Comparison of ENCODE assay signal across 8 mouse cellular contexts in genomic region chr16:76370041-76370715, GRCm38 (mm10). TPM values are rescaled to one million over a fixed set of nuclear protein-coding genes. Genes with fewer than 3 reads are reported as not detected.
DNase-seq lines count a peak whose midpoint lies in the region; ATAC-seq and TF ChIP-seq lines count a peak whose summit lies in the region.

No protein-coding gene starts in this region.

- H3K36me3 ChIP-seq in thymus, adult 2 months (ENCODE audit: control insufficient read depth, insufficient read depth, low read length): no peaks in the 10 kb centered on the region
- H3K36me3 ChIP-seq in forebrain, postnatal 0 days (ENCODE audit: insufficient read depth): no peaks in the 10 kb centered on the region
- H3K36me3 ChIP-seq in kidney, embryonic 14.5 days (ENCODE audit: control insufficient read depth, insufficient read depth, low read length): no peaks in the 10 kb centered on the region
- no peaks in the 10 kb centered on the region for H3K36me3 ChIP-seq in stomach, embryonic 15.5 days

- TF ChIP-seq CTCF in thymus, adult 2 months (IDR thresholded peaks at IDR 0.05; ENCODE audit: borderline replicate concordance, control insufficient read depth, extremely low read depth, insufficient read depth, low read length, poor library complexity): no peak
- peak; percentile 52 for TF ChIP-seq CTCF in forebrain, postnatal 0 days (IDR thresholded peaks at IDR 0.05; ENCODE audit: low read depth)

- H3K4me2 ChIP-seq in forebrain, postnatal 0 days (ENCODE audit: low read depth): peak overlapping the region; percentile 52
- H3K4me2 ChIP-seq in kidney, embryonic 14.5 days (replicated peaks; ENCODE audit: low read depth, low read length): peak overlapping the region; percentile 57
- peak overlapping the region; percentile 48 for H3K4me2 ChIP-seq in stomach, embryonic 15.5 days

- ATAC-seq in forebrain, postnatal 0 days: no peak
- ATAC-seq in kidney, embryonic 14.5 days (ENCODE audit: low FRiP score, low TSS enrichment): no peak
- no peak; the same call in 1 of the 2 replicates for ATAC-seq in stomach, embryonic 15.5 days (ENCODE audit: insufficient read depth, low FRiP score, low read depth)

- no peaks in the 10 kb centered on the region for H3K27me3 ChIP-seq in thymus, adult 2 months (ENCODE audit: control insufficient read depth, insufficient read depth, low read length)
- H3K27me3 ChIP-seq in forebrain, postnatal 0 days (ENCODE audit: insufficient read depth, low read length): no peaks in the 10 kb centered on the region
- H3K27me3 ChIP-seq in kidney, embryonic 14.5 days (ENCODE audit: control insufficient read depth, insufficient read depth, low read length): no peaks in the 10 kb centered on the region
- H3K27me3 ChIP-seq in stomach, embryonic 15.5 days (replicated peaks): no peaks in the 10 kb centered on the region

- H3K4me3 ChIP-seq in thymus, adult 2 months (ENCODE audit: control insufficient read depth, insufficient read depth, low read length): no peak overlapping the region
- peak overlapping the region; percentile 84 for H3K4me3 ChIP-seq in forebrain, postnatal 0 days (ENCODE audit: low read depth, low read length)
- peak overlapping the region; percentile 81 for H3K4me3 ChIP-seq in kidney, embryonic 14.5 days (ENCODE audit: low read length)
- H3K4me3 ChIP-seq in stomach, embryonic 15.5 days (replicated peaks): no peak overlapping the region

- H3K4me1 ChIP-seq in thymus, adult 2 months (replicated peaks; ENCODE audit: control insufficient read depth, insufficient read depth, low read length): peaks cover 23% of the 10 kb centered on the region
- 0 out of 2 replicates have a peak, but pooled peaks cover 4% of the 10 kb centered on the region for H3K4me1 ChIP-seq in forebrain, postnatal 0 days (ENCODE audit: insufficient read depth)
- H3K4me1 ChIP-seq in kidney, embryonic 14.5 days (ENCODE audit: control insufficient read depth, insufficient read depth, low read length): peaks cover 31% of the 10 kb centered on the region; the same call in 1 of the 2 replicates
- H3K4me1 ChIP-seq in stomach, embryonic 15.5 days: peaks cover 18% of the 10 kb centered on the region

- no peaks in the 10 kb centered on the region for H3K9me3 ChIP-seq in forebrain, postnatal 0 days (ENCODE audit: low read length)
- no peaks in the 10 kb centered on the region for H3K9me3 ChIP-seq in kidney, embryonic 14.5 days (ENCODE audit: control insufficient read depth, low read length)
- no peaks in the 10 kb centered on the region for H3K9me3 ChIP-seq in stomach, embryonic 15.5 days

- H3K27ac ChIP-seq in thymus, adult 2 months (ENCODE audit: control insufficient read depth, insufficient read depth, low read length): no peak overlapping the region
- no peak overlapping the region for H3K27ac ChIP-seq in forebrain, postnatal 0 days (ENCODE audit: low read depth, low read length)
- no peak overlapping the region for H3K27ac ChIP-seq in kidney, embryonic 14.5 days (ENCODE audit: low read depth, low read length)
- H3K27ac ChIP-seq in stomach, embryonic 15.5 days: no peak overlapping the region

- peak; percentile 47 for DNase-seq in thymus, adult 2 months
- DNase-seq in thymus, adult 18-20 months: no peak
- DNase-seq in cerebellum, adult 9-10 months: peak; percentile 76
- DNase-seq in forebrain, postnatal 0 days: peak; percentile 27
- peak; percentile 52 for DNase-seq in lung, postnatal 25 days (ENCODE audit: low spot score)
- no peak for DNase-seq in frontal cortex, postnatal 36 days (ENCODE audit: low spot score in 2 of 2)

- WGBS in thymus, adult 2 months: 17% methylated on average over 6 of the region's 6 CpGs
- 31% methylated on average over 6 of the region's 6 CpGs for WGBS in forebrain, postnatal 0 days
- WGBS in kidney, embryonic 14.5 days: 16% methylated on average over 6 of the region's 6 CpGs
- WGBS in stomach, embryonic 15.5 days: 30% methylated on average over 6 of the region's 6 CpGs

- H3K9ac ChIP-seq in forebrain, postnatal 0 days: no peak overlapping the region
- no peak overlapping the region for H3K9ac ChIP-seq in kidney, embryonic 14.5 days (ENCODE audit: low read depth, low read length)
- no peak overlapping the region for H3K9ac ChIP-seq in stomach, embryonic 15.5 days

- TF ChIP-seq POLR2A in thymus, adult 2 months (IDR thresholded peaks at IDR 0.05; ENCODE audit: control insufficient read depth, extremely low read depth, insufficient read depth, low read length, poor library complexity): no peak

RNA-seq across cellular contexts. Expression of gene Nrip1, which starts 3.4 kb away (rescaled TPM):
- 23.7 and 44.1 TPM in 2 replicates for polyA plus RNA-seq in thymus, adult 2 months (2012; rRNA removed)
- total RNA-seq in forebrain, postnatal 0 days (2014; rRNA removed): 31.0 and 40.9 TPM in 2 replicates
- polyA plus RNA-seq in forebrain, postnatal 0 days (2015; fragmentation: Nextera tagmentation; extraction: Ambion mirVana): 30.0 and 34.8 TPM in 2 replicates
- 36.9 and 56.8 TPM in 2 replicates for polyA plus RNA-seq in kidney, embryonic 14.5 days (2014; fragmentation: Nextera tagmentation; extraction: Ambion mirVana)
- polyA plus RNA-seq in stomach, embryonic 15.5 days (2015; fragmentation: Nextera tagmentation; extraction: Ambion mirVana): 39.2 and 44.2 TPM in 2 replicates

Comparison
In these comparisons a context has a peak if more than half of its experiments do, and no peak if none do; other contexts are left out.
1. DNase-seq: peak in thymus, adult 2 months (single experiment), cerebellum, adult 9-10 months (single experiment), forebrain, postnatal 0 days (single experiment) and lung, postnatal 25 days (single experiment); none in thymus, adult 18-20 months (0 of 2) and frontal cortex, postnatal 36 days (0 of 2).
2. H3K4me3 ChIP-seq: peak in forebrain, postnatal 0 days (single experiment) and kidney, embryonic 14.5 days (single experiment); none in thymus, adult 2 months (single experiment) and stomach, embryonic 15.5 days (single experiment).
3. Peak in every context shown above with its lines, with median percentiles within 50 percentile points of each other: H3K4me2 ChIP-seq.